Mouse (Mus musculus): ENCODE results near the gene Gm10553. TPM values are rescaled to one million over a fixed set of nuclear protein-coding genes. Genes with fewer than 3 reads are reported as not detected.

Gm10553 gene
- not detected for polyA plus RNA-seq (2014; fragmentation: Illumina TruSeq; extraction: RNeasy Lipid Tissue Mini Kit (QIAGEN cat#74804); ENCODE audit: insufficient read depth, low read depth, low replicate concordance)

DNA sequence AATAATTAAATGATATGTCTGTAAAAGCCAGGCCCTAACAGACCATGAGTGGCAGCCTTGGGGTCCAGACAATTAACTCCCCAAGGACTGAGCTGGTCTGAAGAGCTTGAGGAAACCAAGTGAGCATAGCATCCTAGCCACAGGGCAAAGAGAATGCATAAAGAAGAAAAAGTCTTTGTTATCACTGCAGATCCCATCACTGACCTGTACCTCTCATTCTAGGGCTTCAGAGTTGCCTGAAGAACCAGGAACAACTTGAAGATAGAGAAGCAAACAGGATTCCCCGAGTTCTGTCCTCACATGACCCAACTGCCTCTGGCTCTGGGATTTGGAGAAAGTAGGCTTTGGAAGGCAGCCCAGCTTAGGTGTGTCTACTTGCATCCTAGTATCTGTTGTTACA, at the start of gene Gm10553:
TSS of gene Gm10553 (plus strand) at position 301 of the 400 bp plus-strand sequence.

DNA sequence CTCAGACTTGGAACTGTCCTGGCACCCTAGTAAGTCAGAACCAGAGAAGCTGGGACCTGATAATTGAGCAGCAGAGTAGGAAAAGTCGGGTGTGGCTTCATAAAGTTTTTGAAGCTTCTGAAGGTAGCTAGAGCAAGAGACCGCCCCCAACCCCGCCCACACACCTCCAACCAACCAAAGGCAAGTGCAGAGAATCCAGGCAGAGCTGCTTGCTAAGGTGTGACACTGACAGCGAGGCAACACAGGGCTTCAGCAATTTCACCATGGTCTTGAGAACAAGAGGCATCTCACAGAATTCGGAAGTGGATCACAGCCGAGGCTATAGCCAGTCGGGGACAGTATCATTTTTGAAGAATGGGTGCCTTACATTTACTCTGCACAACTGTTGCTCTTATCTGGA, 9.8 kb downstream of the Gm10553 start, which contains the start of gene A530032D15Rik:
TSS of gene A530032D15Rik (minus strand) at position 101 of the 400 bp plus-strand sequence.

Other genes starting within 250 kb of the Gm10553 start
- not detected for gene Slc16a14, start 165.0 kb upstream of the Gm10553 start, polyA plus RNA-seq (2014; fragmentation: Illumina TruSeq; extraction: RNeasy Lipid Tissue Mini Kit (QIAGEN cat#74804); ENCODE audit: insufficient read depth, low read depth, low replicate concordance)
- gene A530032D15Rik, start 9.7 kb downstream of the Gm10553 start, polyA plus RNA-seq (2014; fragmentation: Illumina TruSeq; extraction: RNeasy Lipid Tissue Mini Kit (QIAGEN cat#74804); ENCODE audit: insufficient read depth, low read depth, low replicate concordance) = 0.74 TPM
- gene C130026I21Rik, start 170.4 kb downstream of the Gm10553 start, polyA plus RNA-seq (2014; fragmentation: Illumina TruSeq; extraction: RNeasy Lipid Tissue Mini Kit (QIAGEN cat#74804); ENCODE audit: insufficient read depth, low read depth, low replicate concordance) = 3.8 TPM

Data from lung, adult 10 weeks (tissue).